Mouse (Mus musculus): ENCODE measurements around the gene Prpf38b.
"Not testable (repeated sequence)": the region's sequence is repeated elsewhere in the genome, so short reads cannot be mapped to it uniquely, and the experiment has no call there.

Prpf38b gene

DNA sequence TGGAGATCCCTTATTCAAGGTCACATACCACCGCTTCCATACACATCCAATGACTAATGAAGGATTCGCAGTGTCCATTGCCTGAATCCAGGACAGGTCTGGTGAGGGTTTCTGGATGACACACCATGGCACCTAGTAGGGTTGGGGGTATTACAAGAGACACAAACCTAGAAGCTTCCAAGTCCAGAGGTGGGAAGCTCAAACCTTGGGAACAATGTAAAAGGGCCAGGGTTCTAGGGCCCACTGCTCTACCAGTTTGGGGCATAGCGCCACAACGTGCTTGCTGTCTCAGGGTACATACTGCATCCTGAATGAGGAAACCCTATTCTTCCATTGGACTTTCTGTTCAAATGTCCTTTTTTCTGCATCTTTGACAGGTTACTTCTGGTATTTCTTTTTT, 12.9 kb downstream of the Prpf38b start:
- no peak for DNase-seq

DNA sequence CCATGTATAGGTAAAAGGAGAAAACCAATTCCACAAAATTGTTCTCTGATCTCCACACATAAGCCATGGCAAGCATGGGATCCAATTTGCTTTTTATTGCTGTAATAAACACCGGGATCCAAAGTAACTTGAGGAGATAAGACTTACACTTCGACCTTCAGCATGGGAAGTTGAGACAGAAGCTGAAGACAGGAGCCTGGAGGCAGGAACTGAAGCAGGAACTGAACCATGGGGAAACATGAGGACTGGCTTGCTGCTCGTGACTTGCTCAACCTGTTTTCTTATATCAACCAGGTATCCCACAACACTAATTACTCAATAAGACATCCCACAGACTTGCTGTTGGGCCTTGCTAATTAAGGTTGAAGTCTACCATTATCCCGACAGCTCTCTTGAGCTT, 18.6 kb downstream of the Prpf38b start:
- no peak for DNase-seq

DNA sequence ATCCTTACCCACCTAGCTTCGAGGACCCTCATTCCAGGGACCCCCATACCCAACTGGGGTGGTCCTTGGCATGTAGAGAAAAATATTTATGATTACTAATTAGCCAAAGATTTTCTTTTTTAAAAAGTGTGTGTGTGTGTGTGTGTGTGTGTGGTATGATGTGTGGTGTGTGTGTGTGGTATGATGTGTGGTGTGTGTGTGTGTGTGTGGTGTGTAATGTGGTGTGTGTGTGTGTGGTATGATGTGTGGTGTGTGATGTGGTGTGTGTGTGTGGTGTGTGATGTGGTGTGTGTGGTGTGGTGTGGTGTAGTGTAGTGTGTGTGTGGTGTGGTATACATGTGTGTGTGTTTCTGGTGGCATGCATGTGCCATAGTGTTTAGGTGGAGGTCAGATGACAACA, 19.4 kb downstream of the Prpf38b start:
- no peak for DNase-seq

DNA sequence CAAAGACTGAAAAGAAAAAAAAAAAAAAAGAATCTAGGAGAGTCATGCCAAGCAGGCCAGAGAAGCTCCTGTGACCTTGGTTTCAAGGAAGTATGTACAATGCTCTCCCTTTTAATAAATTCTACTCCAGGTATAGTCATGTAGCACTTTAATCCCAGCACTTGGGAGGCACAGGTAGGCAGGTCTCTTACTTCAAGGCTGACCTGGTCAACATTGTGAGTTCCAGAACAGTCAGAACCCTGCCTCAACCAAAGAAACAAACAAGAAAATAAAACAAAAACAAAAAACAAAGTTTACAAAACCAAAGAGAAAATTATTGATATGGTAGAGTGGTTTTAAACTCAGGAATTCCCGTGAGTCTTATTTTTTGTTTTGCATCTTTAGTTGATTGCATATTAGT, 21.6 kb downstream of the Prpf38b start, which contains the start of gene Fndc7:
Gene Fndc7 (minus strand): TSS at position 101 of the 400 bp plus-strand sequence.
- no peak for DNase-seq

DNA sequence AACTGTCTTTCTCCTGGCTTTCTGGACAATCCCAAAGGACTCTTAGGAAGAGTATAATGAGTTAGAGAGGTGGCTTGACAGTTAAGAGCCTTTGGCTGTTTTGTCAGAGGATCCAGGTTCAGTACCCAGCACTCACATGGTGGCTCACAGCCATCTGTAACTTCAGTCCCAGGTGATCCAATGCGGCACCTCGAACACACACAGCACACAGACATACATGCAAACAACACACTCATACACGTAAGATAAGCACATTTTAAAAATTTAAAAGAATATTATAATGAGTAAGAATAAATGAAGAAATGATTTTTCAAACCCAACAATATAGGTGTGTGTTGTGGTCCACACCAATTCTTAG, 23.9 kb downstream of the Prpf38b start:
- no peak for DNase-seq

DNA sequence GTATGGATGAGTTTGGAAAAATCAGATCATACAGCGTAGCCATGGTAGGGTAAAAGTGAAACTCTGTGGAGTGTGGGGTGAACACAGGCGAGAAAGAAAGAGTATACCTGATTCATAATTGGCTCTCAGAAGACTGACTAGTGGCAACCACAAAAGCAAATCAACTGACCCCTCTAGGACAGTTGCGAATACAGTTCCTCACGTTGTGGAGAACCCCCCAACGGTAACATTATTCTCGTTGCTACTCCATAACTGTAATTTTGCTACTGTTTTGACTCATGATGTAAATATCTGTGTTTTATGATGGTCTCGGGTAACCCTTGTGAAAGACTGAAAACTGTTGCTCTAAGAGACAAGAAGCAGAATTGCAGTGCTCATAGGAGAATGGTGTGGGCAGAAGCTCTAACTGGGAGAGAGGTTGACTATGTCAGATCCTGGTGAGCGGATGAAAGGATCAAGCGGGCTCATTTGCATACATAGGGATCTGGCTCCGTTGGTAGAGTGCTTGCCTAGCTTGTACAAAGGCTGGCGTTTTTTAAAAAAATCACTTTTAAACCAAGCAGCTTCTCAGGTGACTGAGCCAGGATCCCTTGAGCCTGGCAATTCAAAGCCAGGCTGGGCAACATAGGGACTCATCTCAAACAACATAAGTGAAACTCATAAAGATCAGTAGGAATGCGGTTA, 24.5 kb downstream of the Prpf38b start:
- DNase-seq, result no peak

DNA sequence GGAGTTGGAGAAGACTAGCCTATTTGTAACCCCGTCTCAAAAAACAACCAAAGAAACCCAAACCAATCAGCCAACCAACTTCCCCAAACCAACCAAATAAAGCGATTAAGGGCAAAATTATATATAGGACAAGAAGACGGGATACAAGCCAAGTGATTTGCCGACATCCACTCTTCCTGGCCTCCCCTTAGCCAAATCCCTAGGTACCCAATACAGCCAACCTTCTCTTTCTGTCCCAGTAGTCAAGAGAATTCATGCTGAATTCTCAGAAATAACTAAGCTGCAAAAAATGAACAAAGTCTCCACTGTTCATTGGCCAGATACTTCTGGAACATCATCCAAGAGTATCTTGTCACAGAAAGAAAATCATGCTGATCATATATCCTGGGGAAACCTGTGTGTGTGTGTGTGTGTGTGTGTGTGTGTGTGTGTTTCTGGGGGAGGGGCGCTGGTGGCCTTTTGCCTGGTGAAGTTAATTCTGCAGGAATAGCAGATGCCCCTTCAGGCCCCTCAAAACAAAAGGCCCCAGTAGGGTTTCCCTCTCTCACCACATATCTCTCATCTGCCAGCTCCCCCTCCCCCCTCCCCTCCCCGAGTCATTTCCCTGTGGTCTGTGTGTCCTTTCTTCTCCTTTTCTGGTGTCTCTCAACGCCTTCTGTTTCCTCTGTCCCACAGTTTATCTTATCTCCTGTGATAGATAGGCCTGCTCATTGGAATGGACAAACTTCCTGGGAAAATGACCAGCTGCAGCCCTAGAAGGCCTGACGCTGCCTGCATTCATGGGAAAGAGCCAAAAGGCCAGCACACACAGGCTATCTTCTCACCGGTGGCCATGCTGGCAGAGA, 25.6 kb downstream of the Prpf38b start:
- DNase-seq, result peak; percentile 34

DNA sequence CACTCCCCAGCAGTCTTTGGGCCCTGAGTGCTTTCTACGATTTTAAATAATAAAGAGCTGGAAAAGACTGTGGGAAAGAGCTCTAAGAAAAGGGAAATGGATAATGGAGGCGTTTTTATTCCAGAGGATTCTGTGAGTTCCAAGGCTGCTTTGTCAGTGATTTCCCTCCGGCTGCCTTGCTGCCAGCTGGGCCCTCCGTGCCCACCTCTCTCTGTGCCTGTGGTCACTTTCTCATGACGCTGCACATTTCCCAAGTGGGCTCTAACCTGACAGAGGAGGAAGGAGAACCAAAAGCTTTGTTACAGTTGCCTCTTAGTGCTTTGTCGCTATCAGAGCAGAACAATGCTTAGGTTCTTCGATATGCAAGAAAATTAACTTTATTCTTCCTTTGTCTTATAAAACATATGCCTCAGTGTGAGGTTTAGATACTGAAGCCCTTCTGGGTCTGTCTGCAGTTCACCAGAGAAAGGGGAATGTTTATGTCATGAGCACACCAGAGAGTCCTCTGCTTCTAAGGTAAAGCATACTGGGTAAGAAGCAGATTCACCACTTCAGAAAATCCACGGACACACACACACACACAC, 26.7 kb downstream of the Prpf38b start:
- no peak for DNase-seq

DNA sequence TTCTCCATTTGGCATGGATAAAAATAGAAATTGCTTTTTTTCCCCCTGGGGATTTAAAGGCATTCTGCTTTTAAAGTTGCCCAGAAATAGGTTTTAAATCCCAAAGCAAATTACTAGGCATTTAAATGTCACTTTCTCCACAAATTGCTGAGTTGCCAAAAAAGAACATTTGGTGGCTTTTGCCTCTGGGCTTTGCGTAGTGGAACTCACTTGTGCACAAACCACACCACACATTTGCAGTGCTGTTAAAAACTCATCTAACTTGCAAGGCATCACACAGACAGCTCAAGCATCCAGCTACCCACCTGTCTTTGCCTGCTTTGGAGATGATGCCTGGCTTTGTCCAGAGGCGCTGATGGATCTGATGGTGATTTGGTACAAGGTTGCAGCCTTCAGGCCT, 28.5 kb downstream of the Prpf38b start:
- DNase-seq, result no peak

DNA sequence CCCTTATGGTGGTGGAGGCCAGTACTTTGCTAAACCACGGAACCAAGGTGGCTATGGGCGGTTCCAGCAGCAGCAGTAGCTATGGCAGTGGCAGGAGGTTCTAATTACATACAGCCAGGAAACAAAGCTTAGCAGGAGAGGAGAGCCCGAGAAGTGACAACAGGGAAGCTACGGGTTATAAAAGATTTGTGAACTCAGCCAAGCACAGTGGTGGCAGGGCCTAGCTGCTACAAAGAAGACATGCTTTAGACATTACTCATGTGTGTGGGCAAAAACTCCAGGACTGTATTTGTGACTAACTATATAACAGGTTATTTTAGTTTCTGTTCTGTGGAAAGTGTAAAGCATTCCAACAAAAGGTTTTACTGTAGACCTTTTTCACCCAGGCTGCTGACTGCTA, 29.7 kb downstream of the Prpf38b start:
- not testable (repeated sequence) for DNase-seq

DNA sequence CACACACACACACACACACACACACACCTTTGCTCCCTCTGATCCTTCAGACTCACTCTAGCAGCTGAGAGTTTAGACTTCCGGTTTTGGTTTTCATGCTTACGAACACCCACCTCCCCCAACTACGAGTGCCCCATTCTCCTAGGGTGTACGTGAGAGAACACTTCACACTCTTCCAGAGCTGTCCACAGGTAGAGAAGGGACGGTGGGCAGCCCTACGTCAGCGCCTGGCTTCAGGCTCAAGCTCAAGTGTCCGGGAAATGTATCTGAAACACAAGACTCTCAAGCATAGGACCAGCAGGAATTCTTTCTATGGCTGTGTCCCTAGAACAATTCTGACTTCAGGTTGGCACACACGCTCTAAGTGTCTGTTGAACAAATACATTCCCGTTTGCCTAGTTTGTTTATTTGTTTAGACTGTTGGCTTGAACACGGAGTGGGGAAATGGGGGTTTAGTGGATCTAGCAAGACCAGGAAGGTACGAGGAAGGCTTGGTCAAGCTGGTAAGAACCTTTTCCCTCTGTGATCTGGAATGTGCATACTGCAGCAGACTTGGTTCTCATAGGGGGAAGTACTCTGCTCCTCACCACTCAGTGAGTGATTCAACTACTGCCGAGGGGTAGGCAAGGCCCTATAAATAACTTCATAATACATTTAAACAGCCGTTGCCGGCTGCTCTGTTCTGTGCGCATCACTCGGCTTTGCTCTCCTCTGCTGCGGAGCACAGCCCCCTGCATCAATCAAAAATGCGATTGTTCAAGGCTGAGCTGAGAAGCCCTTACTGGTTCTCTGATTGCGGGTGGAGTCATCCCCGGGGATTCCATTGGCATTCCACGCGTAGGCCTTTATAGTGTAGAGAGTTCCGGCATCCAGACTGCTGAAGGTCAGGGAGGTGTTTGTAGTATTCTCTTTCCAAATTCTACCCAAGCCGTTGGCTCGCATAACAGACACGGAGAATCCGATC, 30.7 kb downstream of the Prpf38b start:
- peak; percentile 25 for DNase-seq

DNA sequence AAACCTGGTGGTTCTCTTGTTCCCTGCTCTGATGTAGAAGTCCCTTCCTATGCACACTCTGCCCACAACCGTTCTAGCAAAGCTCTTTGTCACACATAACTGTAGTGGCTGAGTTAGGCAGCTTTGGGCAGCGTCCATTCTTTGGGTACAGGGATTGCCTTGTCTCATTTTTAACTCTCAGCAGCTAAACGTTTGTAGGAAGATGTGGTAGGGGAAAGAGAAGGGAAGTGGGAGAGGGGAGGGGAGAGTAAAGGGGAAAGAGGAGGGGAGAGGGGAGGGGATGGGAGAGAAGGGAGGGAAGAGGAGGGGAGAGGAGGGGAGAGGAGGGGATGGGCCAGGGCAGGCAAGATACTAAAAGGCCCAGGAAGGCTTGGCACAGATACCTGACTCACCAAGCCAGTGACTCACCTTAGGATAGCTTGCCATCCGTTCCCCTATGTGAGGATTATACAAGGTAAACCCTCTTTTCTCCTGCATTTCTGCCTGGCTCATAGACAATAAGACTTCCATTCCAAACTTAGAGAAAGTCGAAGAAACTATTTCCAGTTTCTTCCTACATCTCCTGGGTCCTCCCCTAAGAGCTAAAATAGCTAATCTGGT, 31.6 kb downstream of the Prpf38b start:
- no peak for DNase-seq

DNA sequence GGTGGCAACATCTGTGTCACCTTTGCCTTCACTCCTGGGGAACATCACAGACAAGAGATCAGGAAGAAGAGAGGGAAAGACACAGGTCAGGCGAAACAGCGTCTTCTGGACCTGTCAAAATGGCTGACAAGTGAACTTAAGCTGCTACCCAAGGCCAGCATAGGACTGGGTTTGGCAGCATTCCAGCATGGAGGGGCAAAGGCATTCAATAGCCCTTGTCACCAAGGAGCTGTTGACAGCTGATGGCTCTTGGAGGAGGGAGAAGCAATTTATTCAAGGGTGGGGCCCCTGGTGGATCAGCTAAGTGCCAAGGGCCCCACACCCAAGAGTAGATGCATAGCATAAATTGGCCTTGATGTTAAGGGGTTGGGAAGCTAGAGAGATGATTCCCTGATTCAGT, 32.4 kb downstream of the Prpf38b start:
- peak; percentile 30 for DNase-seq

DNA sequence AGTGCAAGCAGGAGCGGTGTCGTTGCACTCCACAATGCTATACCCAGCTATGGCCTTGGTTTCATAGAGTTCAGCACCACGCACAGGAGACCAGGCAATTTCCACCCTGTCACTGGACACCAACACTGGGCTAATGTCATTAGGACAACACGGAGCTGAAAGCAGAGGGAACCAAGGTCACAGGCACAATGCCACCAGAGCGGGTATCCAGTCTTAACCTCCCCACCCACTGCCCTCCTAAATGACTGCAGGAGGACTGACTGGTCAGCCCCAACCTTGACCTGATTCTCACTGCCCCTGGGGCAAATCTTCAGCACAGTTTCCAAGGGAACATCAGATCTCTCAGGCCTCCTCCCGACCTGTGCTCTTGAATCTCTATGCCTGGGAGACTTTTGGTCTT, 40.9 kb downstream of the Prpf38b start:
- no peak for DNase-seq

DNA sequence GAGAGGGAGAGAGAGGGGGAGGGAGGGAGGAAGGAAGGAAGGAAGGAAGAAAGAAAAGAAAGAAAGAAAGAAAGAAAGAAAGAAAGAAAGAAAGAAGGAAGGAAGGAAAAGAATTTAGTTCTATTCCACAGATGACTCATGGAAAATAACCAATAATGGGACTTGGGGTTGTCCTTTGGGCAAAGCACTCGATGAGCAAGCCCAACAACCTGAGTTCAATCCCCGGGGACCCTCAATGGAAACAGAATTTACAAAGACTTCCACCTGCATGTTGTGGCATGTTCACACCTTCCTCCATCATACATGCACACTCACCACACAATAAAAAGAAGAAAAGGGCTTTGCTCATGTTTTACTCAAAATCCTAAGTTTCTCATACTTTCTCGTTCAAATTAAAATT, 44.1 kb downstream of the Prpf38b start:
- DNase-seq, result no peak

DNA sequence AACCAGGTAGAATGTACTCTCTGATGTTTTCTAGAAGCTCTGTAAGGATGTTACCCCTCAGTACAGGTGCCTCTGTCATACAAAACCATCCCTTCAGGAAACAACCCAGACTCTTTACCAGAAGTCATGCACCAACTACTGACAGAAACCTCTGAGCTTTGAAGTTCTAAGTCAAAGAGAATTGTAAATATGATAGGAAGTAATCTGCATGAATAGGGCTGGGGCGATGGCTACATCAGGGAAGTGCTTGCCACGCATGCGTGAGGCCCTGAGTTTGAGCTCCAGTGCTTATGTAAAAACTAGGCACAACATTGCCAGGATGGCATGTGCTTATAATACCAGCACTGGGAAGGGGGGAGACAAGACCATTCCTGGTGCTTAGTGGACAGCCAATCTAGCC, 45.9 kb downstream of the Prpf38b start:
- DNase-seq, result no peak

DNA sequence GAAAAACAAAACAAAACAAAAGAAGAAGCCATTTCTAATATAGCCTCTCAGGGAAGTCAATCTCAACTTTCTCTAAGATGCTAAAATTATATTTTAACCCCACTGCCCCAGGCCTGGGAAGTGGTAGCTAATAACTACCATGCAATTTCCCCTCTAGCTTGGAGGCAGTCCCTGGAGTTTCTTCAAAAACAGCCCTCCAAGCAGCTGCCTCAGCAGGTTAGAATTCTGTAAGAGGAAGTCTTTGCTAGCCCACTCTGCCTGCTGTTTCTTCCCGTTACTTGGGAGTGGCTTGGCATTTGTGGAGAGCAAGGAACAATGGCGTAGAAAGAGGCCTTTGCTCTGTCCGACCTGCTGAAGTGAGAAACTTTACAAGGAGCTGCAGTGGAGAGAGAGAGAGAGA, 46.4 kb downstream of the Prpf38b start:
- DNase-seq, result no peak

DNA sequence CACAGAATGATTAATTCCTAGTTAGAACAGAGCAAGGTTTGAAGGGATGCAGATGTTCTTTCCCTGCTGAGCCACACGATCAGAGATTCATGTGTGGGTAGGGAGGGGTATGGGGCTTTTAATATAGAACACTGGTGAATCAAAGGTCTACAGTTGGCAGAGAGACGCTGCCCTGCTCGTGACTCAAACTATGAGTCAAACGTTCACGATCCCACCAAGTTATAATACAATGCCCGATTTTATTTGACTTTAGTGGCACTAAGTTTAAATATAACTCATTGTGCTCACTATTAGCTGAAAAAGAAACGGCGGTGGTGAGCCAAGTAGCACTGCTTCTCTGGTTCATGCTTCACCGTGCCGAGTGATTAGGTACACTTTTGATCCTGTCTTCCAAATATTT, 48.4 kb downstream of the Prpf38b start:
- no peak for DNase-seq

DNA sequence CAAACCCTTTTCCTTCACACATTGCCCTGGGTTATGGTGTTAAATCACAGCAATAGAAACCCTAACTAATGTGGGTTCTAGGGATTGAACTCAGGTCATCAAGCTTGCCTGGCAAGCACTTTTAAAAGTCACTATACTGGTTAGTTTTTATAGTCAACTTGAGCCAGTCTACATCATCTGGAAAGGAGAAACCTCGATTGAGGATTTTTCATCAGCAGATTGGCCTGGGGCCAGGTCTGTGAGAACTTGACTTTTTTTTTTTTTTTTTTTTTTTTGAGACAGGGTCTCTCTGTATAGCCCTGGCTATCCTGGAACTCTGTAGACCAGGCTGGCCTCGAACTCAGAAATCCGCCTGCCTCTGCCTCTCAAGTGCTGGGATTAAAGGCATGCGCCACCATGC, 49.2 kb downstream of the Prpf38b start:
- not testable (repeated sequence) for DNase-seq

DNA sequence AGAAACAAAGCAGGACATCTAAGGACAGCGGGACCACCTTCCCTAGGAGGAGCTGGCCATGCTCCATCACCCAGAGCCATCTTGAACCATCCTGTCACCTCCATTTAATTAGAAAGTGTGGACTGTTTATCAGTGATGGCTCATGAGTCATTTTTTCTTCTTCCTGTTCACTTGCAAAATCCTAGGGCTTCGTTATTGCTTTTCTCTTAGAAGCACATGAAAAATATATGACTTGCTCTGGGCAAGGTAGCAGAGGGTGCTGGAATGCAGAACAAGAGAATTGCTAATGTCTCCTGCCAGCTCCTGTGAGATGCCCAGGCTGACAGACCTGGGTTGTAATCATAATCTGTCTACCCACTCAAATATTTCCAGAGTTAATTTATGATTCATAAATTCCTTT, 50.7 kb downstream of the Prpf38b start:
- no peak for DNase-seq

DNA sequence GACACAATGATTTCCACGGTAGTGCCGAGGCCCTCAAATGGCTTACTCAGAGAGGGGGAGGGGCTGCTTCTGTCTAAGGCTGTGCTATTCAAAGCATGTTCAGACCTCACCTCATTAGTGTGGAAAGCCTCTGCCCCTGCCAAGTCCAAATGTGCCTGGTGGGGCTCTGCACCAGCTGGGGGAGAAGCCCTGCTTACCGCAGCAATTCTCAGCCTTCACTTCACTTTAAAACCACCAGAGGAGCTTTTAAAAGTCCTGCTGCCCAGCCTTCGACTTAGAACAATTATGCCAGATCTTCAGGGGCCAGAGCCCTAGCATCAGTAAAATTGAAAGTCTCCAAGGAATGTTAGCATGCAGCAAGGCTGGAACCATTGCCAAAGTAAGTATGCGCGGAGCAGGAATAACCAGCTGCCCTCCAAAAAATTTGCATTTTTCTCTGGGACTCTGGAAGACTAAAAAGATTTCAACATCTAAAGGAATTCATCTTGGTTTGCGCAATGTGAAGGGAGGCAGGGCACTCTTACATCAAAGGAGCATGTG, 53.2 kb downstream of the Prpf38b start:
- peak; percentile 70 for DNase-seq

DNA sequence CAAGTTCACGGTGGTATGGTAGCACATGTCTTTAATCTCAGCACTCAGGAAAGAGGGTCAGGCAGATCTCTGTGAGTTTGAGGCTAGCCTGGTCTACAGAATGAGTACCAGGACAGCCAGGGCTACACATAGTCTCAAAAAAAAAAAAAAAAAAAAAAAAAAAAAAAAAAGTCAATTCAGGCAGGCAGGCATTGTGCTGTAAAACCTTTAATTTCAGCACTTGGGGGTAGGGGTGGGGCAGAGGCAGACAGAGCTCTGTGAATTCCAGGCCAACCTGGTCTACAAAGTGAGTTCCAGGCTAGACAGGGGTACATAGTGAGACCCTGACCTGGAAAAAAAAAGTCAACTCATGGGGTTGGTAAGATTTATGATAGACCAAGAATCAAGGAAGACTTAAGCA, 53.8 kb downstream of the Prpf38b start:
- no peak for DNase-seq

Measured in lung, postnatal 14 days (tissue).